Mouse (Mus musculus): ENCODE measurements around the gene Bloc1s1.

Gene Bloc1s1

GRCm38 (mm10) chr10:128904812-128905211 lies 19.0 kb downstream of the Bloc1s1 start:
- no peak for DNase-seq

GRCm38 (mm10) chr10:128902409-128902988 lies 21.3 kb downstream of the Bloc1s1 start:
- no peak for DNase-seq

- DNase-seq, result no peak
Measured at GRCm38 (mm10) chr10:128901409-128901808, 22.4 kb downstream of the Bloc1s1 start.

- no peak for DNase-seq
Measured at GRCm38 (mm10) chr10:128900698-128901097, 23.1 kb downstream of the Bloc1s1 start, which contains the start of gene Cd63. Cd63 (plus strand) TSS chr10:128900989.

DNA sequence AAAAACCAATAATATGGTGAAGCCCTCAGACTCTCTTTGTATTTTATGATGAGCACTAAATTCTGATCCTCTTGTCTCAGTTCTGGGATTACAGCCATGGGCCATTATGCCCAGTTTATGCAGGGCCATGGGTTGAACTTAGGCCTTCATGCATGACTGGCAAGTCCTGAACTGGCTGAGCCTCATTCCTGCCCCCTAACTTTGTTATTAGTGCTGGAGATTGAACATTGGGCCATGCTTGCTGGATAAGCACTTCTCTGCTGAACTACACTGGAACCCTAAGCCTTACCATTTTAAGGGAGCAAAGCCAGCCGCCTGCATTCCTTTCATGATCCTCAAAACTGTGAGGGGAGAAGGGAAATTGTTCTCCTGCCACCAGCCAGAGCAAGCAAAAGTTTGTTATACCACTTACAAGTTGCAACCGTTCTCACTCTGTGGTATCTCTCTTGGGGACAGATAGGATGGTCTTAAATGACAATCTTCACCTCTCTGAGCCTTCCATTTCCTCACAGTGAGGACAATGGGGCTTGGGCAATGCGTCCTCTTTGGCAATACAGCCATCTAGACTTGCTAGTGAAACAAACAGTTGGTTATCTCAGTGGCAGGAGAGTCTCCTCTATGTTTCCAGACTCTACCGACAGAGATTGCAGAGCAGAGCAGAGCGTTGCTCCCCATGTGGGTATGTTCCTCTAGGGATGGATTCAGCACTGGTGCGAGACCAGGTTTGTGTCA lies 23.9 kb downstream of the Bloc1s1 start:
- no peak for DNase-seq

DNA sequence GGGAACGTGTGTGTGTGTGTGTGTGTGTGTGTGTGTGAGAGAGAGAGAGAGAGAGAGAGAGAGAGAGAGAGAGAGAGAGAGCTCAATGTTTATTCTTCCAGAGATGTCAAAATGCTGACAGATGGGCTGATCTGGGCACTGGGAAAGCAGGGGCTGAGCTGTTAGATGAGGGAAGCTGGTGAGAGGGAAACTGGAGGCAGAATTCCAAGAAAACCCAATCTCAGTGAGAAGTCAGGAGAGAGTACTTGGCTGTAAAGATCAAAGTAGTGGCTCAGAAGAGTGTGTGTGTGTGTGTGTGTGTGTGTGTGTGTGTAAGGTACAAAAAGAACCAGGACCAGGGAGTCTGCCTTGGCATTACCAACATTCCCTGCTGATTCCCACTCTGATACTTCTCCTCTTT lies 26.3 kb downstream of the Bloc1s1 start:
- DNase-seq, result peak; percentile 49 to 52

- DNase-seq, result no peak
Measured at GRCm38 (mm10) chr10:128896807-128897206, 27.0 kb downstream of the Bloc1s1 start.

GRCm38 (mm10) chr10:128895952-128896693 lies 27.7 kb downstream of the Bloc1s1 start:
- DNase-seq, result peak; percentile 72 to 85

DNA sequence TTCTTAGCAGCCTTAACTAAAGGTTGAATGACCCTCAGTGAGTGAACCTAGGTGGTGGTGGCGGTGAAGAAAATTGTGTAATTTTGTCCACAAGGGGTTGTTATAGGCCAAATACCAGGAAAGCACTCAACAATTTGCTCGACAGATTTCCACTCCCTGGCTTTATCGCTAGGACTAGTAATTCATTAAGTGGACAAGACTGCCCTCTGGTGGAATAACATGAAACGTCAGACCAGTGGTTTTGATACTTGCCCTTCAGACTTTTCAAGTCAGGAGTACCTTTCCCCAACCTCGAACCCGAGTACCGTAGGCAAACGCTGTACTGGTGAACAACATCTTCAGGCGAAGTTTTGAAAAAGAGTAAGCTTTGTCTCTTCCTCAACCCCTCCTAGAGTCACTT lies 28.4 kb downstream of the Bloc1s1 start:
- DNase-seq, result peak; percentile 90 to 91

- DNase-seq, result peak in 1 of 2 experiments; percentile 34
Measured at GRCm38 (mm10) chr10:128892246-128892645, 31.6 kb downstream of the Bloc1s1 start.

GRCm38 (mm10) chr10:128891296-128892094 lies 32.3 kb downstream of the Bloc1s1 start, which contains the start of gene Gdf11:
Gdf11 (minus strand) TSS chr10:128891718.
- peak; percentile 76 to 78 for DNase-seq

DNA sequence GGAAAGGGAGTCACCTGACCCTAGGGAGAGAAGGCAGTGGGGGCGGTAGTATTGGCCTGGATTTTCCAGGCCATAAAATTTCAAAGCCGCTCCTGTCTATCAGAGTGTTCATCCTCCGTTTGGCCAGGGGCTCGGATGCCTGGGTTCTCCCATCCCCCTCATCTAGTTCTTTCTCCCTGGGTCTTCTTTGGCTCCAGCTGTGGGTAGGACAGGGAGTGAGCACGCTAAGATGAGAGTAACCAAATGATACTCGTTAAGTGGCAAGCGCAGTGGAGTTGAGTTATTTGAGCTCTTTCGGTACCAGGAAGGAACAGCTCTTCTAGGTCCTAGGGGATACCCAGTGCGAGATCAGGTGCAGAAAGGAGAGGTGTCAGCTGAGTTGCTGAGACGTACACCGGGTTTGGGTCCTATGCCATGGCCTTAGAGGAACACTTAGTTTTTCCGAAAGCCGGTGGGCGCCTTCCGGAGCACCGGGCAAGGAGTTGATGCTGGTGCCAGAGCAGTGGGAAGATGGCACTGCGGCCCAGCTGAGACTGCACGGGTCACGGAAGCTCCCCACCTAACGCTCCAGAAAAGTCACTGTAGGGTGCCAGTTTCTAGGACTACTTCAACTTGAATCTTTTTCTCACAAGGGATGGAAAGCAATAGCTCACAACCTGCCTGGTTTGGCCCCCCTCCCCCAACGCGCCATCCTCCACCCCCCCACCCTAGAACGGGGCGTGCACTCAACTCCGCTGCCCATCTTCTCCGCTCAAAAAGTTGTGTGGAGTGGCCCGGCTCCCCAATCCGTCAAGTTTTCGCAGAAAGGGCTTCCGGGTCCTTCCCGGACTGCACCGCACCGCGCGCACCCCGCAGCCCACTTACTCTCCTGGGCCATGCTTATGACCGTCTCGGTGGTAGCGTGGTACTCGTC lies 33.2 kb downstream of the Bloc1s1 start:
- DNase-seq, result peak in 1 of 2 experiments; percentile 35

DNA sequence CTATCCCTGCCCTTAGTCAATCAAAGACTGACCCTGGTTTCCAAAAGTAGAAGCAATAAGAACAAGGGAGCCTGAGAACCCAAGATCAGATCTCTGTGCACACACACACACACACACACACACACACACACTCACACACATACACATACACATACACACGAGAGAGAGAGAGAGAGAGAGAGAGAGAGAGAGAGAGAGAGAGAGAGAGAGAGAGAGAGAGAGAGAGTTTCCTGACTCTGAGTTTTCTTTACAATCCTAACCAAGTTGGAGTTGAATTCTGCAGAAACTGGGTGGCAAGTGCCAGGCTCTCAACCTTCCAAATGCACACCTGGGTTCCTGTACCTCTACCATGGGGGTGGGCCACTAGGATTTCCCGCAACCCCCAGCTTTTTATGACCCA lies 34.0 kb downstream of the Bloc1s1 start:
- no peak for DNase-seq

DNA sequence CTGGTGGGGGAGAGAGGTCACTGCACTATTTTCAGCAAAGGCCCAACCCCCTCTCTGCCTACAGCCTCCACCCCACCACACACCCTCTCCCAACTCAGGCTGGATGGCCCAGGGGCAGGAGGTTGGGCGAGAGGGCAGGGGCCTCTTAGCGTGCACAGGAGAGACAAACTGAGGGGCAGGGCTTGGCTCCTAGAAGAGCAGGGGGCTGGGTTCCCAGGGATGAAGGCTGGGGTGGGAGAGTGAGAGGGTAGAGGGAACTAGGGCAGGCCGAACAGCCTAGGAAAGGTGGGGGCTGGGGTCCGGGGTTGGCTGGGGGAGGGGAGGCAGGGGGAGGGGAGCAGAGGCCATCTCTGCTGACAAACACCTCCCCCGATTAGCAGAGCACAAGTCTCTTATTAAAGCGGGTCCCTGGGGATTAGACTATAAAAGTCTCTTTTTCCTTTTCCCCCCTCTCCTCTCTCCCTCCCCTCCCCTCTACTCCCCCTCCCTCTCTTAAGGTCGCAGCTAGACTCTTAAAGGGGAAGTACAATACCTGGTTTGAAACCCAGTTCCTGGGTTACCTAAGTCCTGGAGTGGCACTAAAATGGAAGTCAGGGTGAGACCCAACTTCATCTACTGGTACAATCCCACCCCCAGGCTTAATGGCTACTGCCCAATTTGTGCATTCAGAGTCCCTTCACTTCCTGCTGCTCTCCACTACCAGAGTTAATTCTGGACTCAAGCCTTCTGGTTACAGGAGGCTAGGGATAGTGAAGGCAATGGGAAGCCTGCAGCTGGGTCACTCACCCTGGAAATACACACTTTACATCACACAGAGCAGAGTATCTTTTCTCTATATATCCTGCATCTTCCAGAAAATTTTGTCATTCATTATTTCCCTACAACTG lies 34.7 kb downstream of the Bloc1s1 start:
- DNase-seq, result peak in 1 of 2 experiments; percentile 25

GRCm38 (mm10) chr10:128882067-128882466 lies 41.8 kb downstream of the Bloc1s1 start:
- DNase-seq, result no peak

GRCm38 (mm10) chr10:128878811-128879210 lies 45.0 kb downstream of the Bloc1s1 start:
- no peak for DNase-seq

DNA sequence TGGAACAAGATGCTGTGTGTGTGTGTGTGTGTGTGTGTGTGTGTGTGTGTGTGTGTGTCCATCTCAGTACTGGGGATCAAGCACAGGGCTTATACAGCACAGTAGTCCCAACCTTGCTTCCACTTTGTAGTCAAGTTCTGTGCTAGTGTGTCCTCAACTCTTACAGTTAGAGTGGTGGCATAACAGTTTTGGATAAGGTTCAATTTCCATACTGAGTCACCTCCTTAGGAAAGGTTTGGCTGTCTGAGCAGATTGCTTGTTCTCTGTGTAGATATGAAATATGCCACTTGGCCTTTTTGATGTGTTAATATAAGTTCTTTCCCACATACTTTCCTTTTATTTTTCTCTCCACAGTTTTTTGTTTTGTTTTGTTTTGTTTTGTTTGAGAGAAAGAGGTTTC lies 45.5 kb downstream of the Bloc1s1 start:
- DNase-seq, result no peak

- DNase-seq, result no peak
Measured at GRCm38 (mm10) chr10:128870341-128870740, 53.5 kb downstream of the Bloc1s1 start.
